Mouse (Mus musculus) hindbrain, embryonic 10.5 days (tissue): ENCODE measurements at regions not wholly inside any gene's neighbourhood (a gene's known extent, or its start where the extent isn't known, plus 50 kb on each side); places are given as distances from the start of the nearest gene placed in this dataset.

Experiments
- DNase-seq: peaks from one replicate; pipeline ENCODE4 v3.0.0-alpha.2; 2017; ENCODE audit warnings: low spot score
- H3K27ac ChIP-seq: fragments of 300-500 bp; sonication (generic); 2 replicates; pipeline ENCODE4 v1.5.1; 2016; ENCODE audit warnings: mild to moderate bottlenecking, moderate library complexity
- H3K27me3 ChIP-seq: fragments of 300-500 bp; sonication (generic); 2 replicates; pipeline ENCODE4 v1.6.1; 2016; ENCODE audit warnings: mild to moderate bottlenecking; ENCODE audit not compliant: poor library complexity, insufficient read depth, severe bottlenecking
- H3K36me3 ChIP-seq: fragments of 300-500 bp; sonication (generic); 2 replicates; pipeline ENCODE4 v1.6.1; 2016; ENCODE audit warnings: mild to moderate bottlenecking, moderate library complexity
- H3K4me1 ChIP-seq: fragments of 300-500 bp; sonication (generic); replicated peaks from 2 replicates; pipeline ENCODE4 v1.6.1; 2016; ENCODE audit warnings: mild to moderate bottlenecking
- H3K4me3 ChIP-seq: fragments of 300-500 bp; sonication (generic); 2 replicates; pipeline ENCODE4 v1.5.1; 2016; ENCODE audit warnings: mild to moderate bottlenecking, moderate library complexity
- H3K9me3 ChIP-seq: fragments of 300-500 bp; sonication (generic); 2 replicates; pipeline ENCODE4 v1.6.1; 2016; ENCODE audit warnings: mild to moderate bottlenecking, moderate library complexity
- WGBS: fragments of 180-500 bp; shearing (Covaris S2); methylation state at CpG from one replicate; pipeline ENCODE4 v1.1.7; 2016; 5-methylcytosine and 5-hydroxymethylcytosine counted together

DNA sequence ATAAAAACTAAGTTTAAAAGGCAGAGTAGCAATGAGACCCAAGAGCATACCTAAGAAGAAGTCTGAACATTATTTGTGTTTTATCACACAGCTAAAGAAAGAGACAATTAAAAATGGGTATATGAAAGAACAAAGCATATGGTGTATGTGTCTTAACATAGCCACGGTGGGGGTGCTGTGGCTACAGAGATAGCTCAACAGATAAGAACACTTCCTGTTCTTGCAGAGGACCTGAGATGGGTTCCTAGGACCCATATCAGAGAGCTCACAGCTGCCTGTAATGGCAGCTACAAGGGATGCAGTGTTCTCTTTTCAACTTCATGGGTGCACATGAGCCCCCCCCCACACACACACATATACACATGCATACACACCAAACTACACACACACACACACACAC lies 267.0 kb downstream of the Nedd1 start:
- Histone ChIP-seq H3K9me3 (no peaks in the 10 kb centered on the region), H3K27ac (no peak overlapping the region), H3K4me3 (no peak overlapping the region), H3K4me1 (no peaks in the 10 kb centered on the region), H3K27me3 (no peaks in the 10 kb centered on the region), H3K36me3 (no peaks in the 10 kb centered on the region)
- DNase-seq, result no peak
- WGBS, result 88% methylated on average over 1 of the region's 1 CpGs

DNA sequence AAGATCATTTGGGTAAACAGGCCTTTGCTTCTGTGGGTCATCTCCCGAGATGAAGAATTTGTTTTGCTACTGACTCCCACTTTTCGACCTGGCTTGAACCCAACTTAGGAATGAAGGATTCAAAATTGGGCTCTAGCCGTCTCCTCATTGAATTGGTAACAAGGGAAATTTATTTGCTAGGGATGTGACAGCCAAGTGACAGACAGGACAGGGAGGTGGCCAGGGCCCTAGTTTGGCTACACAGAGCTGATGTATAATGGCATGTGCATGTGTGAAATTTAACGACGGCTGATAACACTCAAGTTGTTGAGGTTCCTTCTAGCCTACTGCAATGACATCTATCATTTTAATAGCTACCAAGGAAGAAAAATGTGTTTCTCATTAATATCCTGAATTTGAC lies 268.7 kb downstream of the Nedd1 start:
- 86% methylated on average over 5 of the region's 5 CpGs for WGBS

DNA sequence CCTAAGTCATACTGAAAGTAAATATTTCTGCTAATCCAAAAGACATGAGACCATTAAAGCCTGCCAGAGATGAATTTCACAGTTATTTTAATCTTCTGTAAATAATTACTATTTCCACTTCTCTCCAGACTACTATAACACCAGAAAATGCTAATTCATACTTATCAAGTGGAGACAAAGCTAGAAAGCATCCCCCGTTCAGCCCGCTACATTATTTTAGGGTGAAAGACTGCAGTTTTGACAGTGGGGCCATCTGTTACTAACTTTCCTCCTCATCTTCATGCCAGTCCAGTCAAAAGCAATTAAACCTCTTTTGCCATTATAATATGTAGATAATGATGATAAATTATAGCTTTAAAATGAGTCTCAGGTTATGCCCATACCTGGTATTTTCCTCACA lies 276.3 kb downstream of the Nedd1 start:
- DNase-seq, result no peak

More for the DNA sequence above, 268.7 kb downstream of the Nedd1 start:
- no peaks in the 10 kb centered on the region for H3K36me3 ChIP-seq
- no peak for DNase-seq
- no peaks in the 10 kb centered on the region for H3K27me3 ChIP-seq
- H3K4me3 ChIP-seq, result no peak overlapping the region
- no peaks in the 10 kb centered on the region for H3K4me1 ChIP-seq
- no peaks in the 10 kb centered on the region for H3K9me3 ChIP-seq
- H3K27ac ChIP-seq, result no peak overlapping the region

DNA sequence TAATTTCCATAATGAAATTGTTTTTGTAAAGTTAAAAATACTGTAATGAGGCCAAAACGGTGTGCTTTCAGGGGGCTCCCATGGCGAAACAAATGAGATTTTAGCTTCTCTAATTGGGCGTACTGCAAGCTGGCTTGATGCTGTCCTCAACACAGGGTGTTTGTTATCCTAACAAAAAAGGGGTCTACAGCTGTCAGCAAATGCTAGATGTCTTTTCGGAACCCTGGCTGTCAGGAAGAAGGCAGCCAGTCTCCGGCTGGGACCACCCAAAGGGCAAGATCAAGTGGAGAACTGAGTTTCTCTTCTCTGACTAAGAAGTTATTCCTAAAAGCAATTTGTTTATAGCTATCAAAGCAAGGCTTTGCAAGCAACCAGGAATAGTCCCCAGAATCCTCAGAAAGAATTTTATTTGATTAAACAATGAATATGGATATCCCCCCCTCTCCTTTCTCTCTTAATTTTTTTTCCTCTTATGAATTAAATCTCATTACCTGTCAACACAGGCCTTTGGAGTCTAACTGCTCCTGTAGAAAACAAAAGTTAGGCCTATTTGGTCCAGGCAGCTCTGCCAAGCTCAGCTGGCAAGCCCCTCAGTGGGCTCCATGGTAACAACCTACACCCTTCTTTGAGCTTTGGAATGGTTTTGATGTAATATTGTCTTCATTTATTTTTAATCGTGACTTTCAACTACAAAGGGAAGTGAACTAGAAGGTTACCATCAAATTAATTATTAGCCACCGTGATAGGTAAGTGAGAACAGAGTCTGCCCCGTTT lies 283.4 kb downstream of the Nedd1 start:
- Histone ChIP-seq H3K9me3 (no peaks in the 10 kb centered on the region), H3K27me3 (no peaks in the 10 kb centered on the region), H3K36me3 (no peaks in the 10 kb centered on the region), H3K4me1 (peaks cover 10% of the 10 kb centered on the region), H3K4me3 (no peak overlapping the region), H3K27ac (no peak overlapping the region)
- 36% methylated on average over 8 of the region's 8 CpGs for WGBS
- DNase-seq, result peak; percentile 9

More for the DNA sequence above, 276.3 kb downstream of the Nedd1 start:
- Histone ChIP-seq H3K27me3 (no peaks in the 10 kb centered on the region), H3K4me3 (no peak overlapping the region), H3K36me3 (no peaks in the 10 kb centered on the region), H3K27ac (no peak overlapping the region), H3K4me1 (no peaks in the 10 kb centered on the region), H3K9me3 (no peaks in the 10 kb centered on the region)
- whole genome bisulfite sequencing, result 88% methylated on average over 2 of the region's 2 CpGs

DNA sequence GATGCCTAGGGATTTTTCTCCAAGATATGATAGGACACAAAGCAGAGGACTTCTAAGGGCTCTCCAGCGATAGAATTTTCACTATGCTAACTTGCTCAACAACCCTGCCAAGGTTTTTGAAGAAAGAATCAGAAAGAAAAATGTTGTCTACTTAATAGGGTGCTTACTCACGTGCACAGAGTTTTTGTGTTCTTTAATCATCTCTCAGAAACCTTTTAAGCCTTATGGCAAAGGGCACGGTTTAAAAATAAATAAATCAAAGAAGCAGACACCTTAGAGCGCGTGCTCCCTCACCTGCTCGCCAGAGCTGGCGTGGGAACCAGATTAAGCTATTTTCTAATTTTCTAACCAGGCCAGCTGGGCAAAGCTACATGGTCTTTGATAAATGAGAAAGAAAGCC lies 293.0 kb downstream of the Nedd1 start:
- whole genome bisulfite sequencing, result 83% methylated on average over 7 of the region's 7 CpGs

DNA sequence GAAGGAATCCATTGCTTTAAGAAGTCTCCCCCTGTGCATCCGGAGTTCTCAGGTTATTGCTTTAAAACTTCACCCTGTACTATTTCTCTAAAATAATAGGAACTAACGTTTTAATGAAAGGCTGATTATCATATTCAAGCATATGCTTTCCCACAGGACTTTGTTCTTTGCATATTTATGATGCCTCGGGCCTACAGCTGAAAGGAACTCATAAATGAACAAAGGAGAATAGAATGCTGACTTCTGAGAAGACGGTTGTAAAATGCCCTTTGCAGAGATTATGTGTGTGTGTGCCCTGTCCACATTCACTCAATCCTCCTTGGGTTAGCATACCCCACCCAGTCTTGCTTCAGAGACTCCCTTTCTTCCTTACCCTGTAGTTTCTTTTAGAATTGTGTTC lies 294.2 kb downstream of the Nedd1 start:
- no peak overlapping the region; the same call in 1 of the 2 replicates for H3K27ac ChIP-seq
- no peaks in the 10 kb centered on the region for H3K9me3 ChIP-seq
- no peak for DNase-seq
- H3K4me3 ChIP-seq, result no peak overlapping the region
- peaks cover 22% of the 10 kb centered on the region for H3K4me1 ChIP-seq
- WGBS, result 28% methylated on average over 4 of the region's 4 CpGs
- H3K27me3 ChIP-seq, result no peaks in the 10 kb centered on the region
- no peaks in the 10 kb centered on the region for H3K36me3 ChIP-seq

More for the DNA sequence above, 293.0 kb downstream of the Nedd1 start:
- Histone ChIP-seq H3K36me3 (no peaks in the 10 kb centered on the region), H3K4me3 (no peak overlapping the region), H3K9me3 (no peaks in the 10 kb centered on the region), H3K27me3 (no peaks in the 10 kb centered on the region), H3K4me1 (peaks cover 22% of the 10 kb centered on the region), H3K27ac (peak overlapping the region; percentile 56)
- DNase-seq, result no peak

DNA sequence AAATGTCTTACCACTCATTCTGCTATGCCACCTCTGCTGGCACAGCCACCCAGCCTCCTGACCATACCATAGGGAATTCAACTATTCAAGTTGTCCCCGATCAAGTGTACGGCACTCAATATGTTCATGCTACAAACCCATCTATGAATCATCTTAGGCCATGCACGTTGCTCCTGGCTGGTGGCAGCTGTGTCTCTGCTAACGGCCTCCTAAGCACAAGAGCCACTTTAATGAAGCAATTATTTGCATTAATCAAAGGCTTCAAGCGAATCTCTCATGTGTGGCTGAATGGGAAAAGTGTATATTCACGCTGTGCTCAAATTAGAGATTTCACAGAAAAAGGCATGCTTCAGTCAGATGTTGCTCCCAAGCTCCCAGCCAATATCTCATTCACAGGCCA lies 295.8 kb downstream of the Nedd1 start:
- no peak overlapping the region for H3K27ac ChIP-seq

DNA sequence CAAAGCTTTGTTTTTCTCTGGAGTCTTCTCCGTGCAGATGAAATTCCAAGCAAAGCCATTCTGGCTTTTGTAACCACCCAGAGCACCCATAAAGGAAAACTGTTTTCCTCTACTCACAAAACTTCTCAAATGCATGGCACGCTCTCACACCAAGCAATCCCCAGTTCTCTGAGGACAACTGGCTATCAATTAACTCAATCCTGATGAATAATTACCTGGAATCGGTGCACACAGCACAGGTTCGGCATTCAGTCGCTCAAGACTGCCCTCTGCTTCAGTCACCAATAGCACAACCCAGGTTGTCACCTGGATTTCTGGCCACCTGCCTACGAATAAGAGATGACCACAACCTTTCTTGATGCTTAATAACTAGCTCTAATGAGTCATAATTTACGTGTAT lies 309.5 kb downstream of the Nedd1 start:
- H3K36me3 ChIP-seq, result no peaks in the 10 kb centered on the region
- no peak overlapping the region for H3K4me3 ChIP-seq
- no peaks in the 10 kb centered on the region for H3K9me3 ChIP-seq
- DNase-seq, result no peak
- H3K27me3 ChIP-seq, result no peaks in the 10 kb centered on the region
- H3K4me1 ChIP-seq, result no peaks in the 10 kb centered on the region
- 93% methylated on average over 7 of the region's 7 CpGs for WGBS
- no peak overlapping the region for H3K27ac ChIP-seq

More for the DNA sequence above, 295.8 kb downstream of the Nedd1 start:
- no peaks in the 10 kb centered on the region for H3K9me3 ChIP-seq
- no peak for DNase-seq
- H3K36me3 ChIP-seq, result no peaks in the 10 kb centered on the region
- peaks cover 22% of the 10 kb centered on the region for H3K4me1 ChIP-seq
- H3K27me3 ChIP-seq, result no peaks in the 10 kb centered on the region
- H3K4me3 ChIP-seq, result no peak overlapping the region
- 86% methylated on average over 6 of the region's 6 CpGs for whole genome bisulfite sequencing

DNA sequence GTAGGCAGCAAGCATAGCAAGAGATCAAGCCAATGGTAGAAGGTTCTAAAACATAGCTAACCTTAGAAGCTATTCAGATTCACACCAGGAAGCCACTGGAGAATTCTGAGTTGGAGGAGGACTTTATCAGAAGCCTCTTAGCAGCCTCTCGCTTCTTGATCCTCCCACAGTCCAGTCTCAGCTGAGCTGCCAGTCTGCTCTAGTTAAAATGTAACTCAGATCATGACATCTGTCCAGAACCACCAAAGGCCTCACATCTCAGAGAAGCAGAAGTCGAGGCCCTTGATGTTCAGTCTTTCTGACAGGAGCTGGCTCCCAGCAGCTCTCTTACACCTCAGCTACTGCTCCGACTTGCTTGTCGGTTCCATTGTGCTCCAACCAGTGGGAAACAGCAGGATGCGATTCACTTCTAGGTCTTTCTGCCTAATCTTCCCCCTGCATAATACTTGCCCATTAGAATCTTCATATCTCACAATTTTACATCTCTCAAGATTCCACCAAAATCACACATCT lies 311.4 kb downstream of the Nedd1 start:
- Histone ChIP-seq H3K4me3 (no peak overlapping the region), H3K27ac (no peak overlapping the region), H3K36me3 (no peaks in the 10 kb centered on the region), H3K9me3 (no peaks in the 10 kb centered on the region), H3K27me3 (no peaks in the 10 kb centered on the region), H3K4me1 (no peaks in the 10 kb centered on the region)
- DNase-seq, result no peak
- WGBS, result 51% methylated on average over 5 of the region's 5 CpGs

DNA sequence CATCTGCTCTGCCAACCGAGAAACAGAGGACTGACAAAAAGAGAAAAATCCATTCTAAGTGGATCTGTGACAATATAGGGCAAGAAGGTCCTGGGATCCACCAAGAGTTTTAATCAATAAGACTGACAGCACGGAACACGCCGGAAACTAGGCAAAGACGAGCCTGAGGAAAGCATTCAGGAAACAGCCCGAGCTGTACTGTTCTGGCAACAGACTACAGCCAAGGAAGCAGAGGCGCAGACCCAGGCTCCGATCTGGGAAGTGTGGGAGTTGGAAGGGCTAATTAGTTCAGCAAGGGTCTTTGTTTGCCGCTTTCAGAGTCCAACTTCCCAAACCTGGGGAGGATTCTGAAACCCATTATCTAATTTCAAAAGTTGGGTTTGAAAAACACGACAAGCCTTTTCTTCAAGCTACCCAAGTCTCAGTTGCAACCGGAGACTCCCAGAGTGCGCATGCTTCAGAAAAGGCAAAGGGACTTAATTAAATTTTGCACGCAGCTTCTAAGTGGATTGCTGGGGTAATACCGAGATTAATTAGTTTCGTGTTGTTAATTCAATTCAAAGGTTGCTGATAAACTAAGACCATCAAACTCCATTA lies 317.4 kb downstream of the Nedd1 start:
- H3K27ac ChIP-seq, result peak overlapping the region; percentile 56

DNA sequence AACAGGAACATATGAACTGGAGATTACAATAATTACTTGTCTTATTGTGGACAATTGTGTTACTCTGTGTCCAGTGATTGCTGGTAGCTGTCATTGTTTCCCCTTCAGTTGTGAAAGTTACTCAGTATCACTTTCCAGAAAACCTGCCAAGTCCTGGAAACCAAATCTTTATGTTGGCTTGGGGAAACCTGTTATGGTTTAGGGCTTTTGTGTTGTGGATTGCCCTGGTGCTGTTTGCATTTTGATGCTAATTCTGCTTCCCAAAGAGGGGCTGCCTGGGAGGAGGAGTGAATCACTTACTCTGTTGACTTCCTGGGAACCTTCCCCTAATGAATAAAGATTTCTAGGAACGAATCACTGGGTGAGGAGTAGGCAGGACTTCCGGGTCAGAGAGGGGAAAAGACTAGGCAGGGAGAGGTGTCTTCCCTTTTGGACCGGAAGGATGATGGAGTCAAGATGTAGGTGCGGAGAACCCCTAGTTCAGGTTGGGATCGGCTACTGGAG lies 321.6 kb downstream of the Nedd1 start:
- H3K27ac ChIP-seq, result peak overlapping the region; percentile 29; the same call in 1 of the 2 replicates
- H3K4me1 ChIP-seq, result peaks cover 10% of the 10 kb centered on the region; the same call in 1 of the 2 replicates
- peak; percentile 6 for DNase-seq
- H3K36me3 ChIP-seq, result no peaks in the 10 kb centered on the region
- H3K9me3 ChIP-seq, result no peaks in the 10 kb centered on the region
- H3K4me3 ChIP-seq, result no peak overlapping the region
- H3K27me3 ChIP-seq, result no peaks in the 10 kb centered on the region
- WGBS, result 77% methylated on average over 5 of the region's 5 CpGs

More for the DNA sequence above, 317.4 kb downstream of the Nedd1 start:
- Histone ChIP-seq H3K36me3 (no peaks in the 10 kb centered on the region), H3K9me3 (no peaks in the 10 kb centered on the region), H3K4me1 (peaks cover 10% of the 10 kb centered on the region; the same call in 1 of the 2 replicates), H3K4me3 (peak overlapping the region; percentile 13; the same call in 1 of the 2 replicates), H3K27me3 (no peaks in the 10 kb centered on the region)
- 53% methylated on average over 15 of the region's 15 CpGs for WGBS
- no peak for DNase-seq

DNA sequence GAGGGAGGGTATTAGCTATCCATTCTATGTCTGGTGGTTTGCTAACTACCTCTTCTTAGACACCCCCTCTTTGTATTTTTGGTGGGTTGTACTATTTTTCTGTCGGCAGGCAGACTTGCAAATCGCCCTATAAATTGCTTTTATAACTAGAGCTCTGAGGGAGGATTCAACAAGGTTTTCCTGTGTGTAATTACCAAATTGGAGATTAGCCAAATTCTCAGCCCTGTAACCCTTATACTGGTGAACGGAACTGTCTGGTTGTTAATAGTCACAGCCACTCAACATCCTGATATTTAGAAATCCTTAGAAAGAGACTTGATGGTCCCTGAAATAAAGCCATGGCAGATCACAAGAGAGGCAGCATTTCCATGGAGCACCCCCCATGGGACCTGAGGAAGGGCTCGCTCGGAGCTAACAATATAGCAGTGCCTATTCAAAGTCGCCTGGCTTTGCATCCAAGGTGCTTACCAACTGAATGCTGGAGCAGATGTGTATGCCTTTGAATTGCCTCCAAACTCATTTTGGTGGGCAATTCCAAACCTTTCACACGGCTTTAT lies 333.0 kb downstream of the Nedd1 start:
- H3K27me3 ChIP-seq, result no peaks in the 10 kb centered on the region
- H3K4me1 ChIP-seq, result peaks cover 8% of the 10 kb centered on the region; the same call in 1 of the 2 replicates
- no peaks in the 10 kb centered on the region for H3K9me3 ChIP-seq
- no peak overlapping the region for H3K4me3 ChIP-seq
- no peak overlapping the region for H3K27ac ChIP-seq
- no peak for DNase-seq
- H3K36me3 ChIP-seq, result no peaks in the 10 kb centered on the region
- 65% methylated on average over 7 of the region's 7 CpGs for WGBS

DNA sequence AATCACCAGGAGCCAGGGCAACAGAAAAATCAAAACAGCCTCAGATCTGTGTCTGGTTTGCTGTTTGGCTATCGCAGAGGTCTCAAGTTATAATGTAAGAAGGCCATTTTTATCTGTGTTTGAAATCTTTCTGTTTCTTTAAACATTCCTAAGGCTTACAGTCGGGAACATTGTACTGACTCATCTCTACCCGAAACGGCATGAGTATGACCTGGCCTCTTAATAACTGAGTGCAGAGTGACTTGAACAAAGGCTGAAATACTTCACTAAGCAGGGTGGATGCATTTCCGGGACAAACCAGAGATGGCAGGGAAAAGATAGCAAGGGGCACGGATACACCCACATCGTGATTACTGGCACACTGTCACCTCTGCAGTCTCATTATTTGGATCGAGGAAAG lies 355.1 kb downstream of the Nedd1 start:
- Histone ChIP-seq H3K9me3 (no peaks in the 10 kb centered on the region), H3K4me3 (no peak overlapping the region), H3K27me3 (no peaks in the 10 kb centered on the region), H3K36me3 (no peaks in the 10 kb centered on the region), H3K27ac (no peak overlapping the region), H3K4me1 (no peaks in the 10 kb centered on the region)
- no peak for DNase-seq
- WGBS, result 90% methylated on average over 8 of the region's 8 CpGs
